Mouse (Mus musculus) cortical plate, adult 2 months (tissue): ENCODE results near the gene Prdm2.

Experiments
- CTCF ChIP-seq: fragments of 200-500 bp; IDR thresholded peaks from 2 replicates; pipeline ENCODE4 v1.5.1; 2011; ENCODE audit warnings: mild to moderate bottlenecking, control low read depth, low read length; ENCODE audit not compliant: insufficient read depth; ENCODE audit errors: extremely low read depth
- POLR2A ChIP-seq: fragments of 200-500 bp; IDR thresholded peaks from 2 replicates; pipeline ENCODE4 v1.6.1; 2011; ENCODE audit warnings: mild to moderate bottlenecking, low read length, control low read depth; ENCODE audit not compliant: insufficient read depth; ENCODE audit errors: extremely low read depth

DNA sequence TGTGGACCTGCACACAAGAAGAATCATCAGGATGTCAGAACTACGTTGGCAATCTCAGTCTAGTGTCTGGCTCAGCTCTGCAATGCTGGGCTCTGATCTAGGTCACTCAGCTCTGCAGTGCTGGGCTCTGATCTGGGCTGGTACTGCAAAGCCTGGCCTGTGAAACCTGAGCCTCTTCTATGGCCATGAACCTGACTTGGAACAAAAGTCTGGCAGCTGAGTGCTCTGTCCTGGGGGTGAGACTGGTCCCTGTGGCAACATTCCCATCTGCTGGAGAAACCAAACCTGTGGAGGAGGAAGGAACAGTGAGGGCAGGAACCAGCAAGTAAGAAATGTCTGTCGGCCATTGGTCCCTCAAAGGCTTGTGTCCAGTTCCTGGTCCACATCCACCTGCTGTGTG is 109.0 kb downstream of the Prdm2 start:
- TF ChIP-seq POLR2A (no peak), CTCF (no peak)
